Mouse (Mus musculus) heart, embryonic 16.5 days (tissue): Measurements from ENCODE around the gene Cldn3. TPM values are rescaled to one million over a fixed set of nuclear protein-coding genes. Genes with fewer than 3 reads are reported as not detected.
A peak's percentile ranks its signal among the peaks of the same experiment; 100 is the strongest.
"Not testable (repeated sequence)": the region's sequence is repeated elsewhere in the genome, so short reads cannot be mapped to it uniquely, and the experiment has no call there.

Source experiments
- ATAC-seq: fragments of 200-750 bp; cut with Nextera tagmentation; replicated peaks from 2 replicates; pipeline ENCODE4 v1.8.0; 2017; ENCODE audit warnings: moderate number of reproducible peaks; ENCODE audit not compliant: insufficient read depth, low FRiP score; ENCODE audit errors: extremely low read depth
- H3K27ac ChIP-seq: fragments of 300-500 bp; sonication (generic); 2 replicates; pipeline ENCODE4 v1.5.1; 2014; ENCODE audit warnings: mild to moderate bottlenecking, low read length, control low read depth, moderate library complexity
- H3K27me3 ChIP-seq: fragments of 300-500 bp; sonication (generic); 2 replicates; pipeline ENCODE4 v1.6.1; 2014; ENCODE audit warnings: low read length, mixed read lengths; ENCODE audit not compliant: control insufficient read depth, insufficient read depth
- H3K36me3 ChIP-seq: fragments of 300-500 bp; sonication (generic); 2 replicates; pipeline ENCODE4 v1.6.1; 2014; ENCODE audit not compliant: control insufficient read depth, insufficient read depth
- H3K4me1 ChIP-seq: fragments of 300-500 bp; sonication (generic); 2 replicates; pipeline ENCODE4 v1.6.1; 2014; ENCODE audit warnings: low read length, mixed read lengths; ENCODE audit not compliant: control insufficient read depth, insufficient read depth
- H3K4me2 ChIP-seq: fragments of 300-500 bp; sonication (generic); 2 replicates; pipeline ENCODE4 v1.6.1; 2014; ENCODE audit warnings: low read depth, mild to moderate bottlenecking, control low read depth, low read length
- H3K4me3 ChIP-seq: fragments of 300-500 bp; sonication (generic); 2 replicates; pipeline ENCODE4 v1.5.1; 2014; ENCODE audit warnings: mild to moderate bottlenecking, control low read depth, low read length
- H3K9ac ChIP-seq: fragments of 300-500 bp; sonication (generic); 2 replicates; pipeline ENCODE4 v1.6.1; 2014; ENCODE audit warnings: low read length, control low read depth
- H3K9me3 ChIP-seq: fragments of 300-500 bp; sonication (generic); replicated peaks from 2 replicates; pipeline ENCODE4 v1.6.1; 2016; ENCODE audit warnings: low read length; ENCODE audit not compliant: control insufficient read depth
- WGBS: fragments of 180-500 bp; shearing (Covaris S2); extraction: QIAGEN DNeasy Blood & Tissue Kit; methylation state at CpG from one replicate; pipeline ENCODE4 v1.1.7; 2014; 5-methylcytosine and 5-hydroxymethylcytosine counted together
- polyA plus RNA-seq: library from polyadenylated mRNA; unstranded; fragments of >200 nt; fragmentation: Nextera tagmentation; extraction: Ambion mirVana; gene quantifications from 2 replicates; pipeline ENCODE4 v1.2.1, GENCODE M21; 2015

The Cldn3 gene
- polyA plus RNA-seq, 1 experiment from 2014 or later = 8.0 TPM

DNA sequence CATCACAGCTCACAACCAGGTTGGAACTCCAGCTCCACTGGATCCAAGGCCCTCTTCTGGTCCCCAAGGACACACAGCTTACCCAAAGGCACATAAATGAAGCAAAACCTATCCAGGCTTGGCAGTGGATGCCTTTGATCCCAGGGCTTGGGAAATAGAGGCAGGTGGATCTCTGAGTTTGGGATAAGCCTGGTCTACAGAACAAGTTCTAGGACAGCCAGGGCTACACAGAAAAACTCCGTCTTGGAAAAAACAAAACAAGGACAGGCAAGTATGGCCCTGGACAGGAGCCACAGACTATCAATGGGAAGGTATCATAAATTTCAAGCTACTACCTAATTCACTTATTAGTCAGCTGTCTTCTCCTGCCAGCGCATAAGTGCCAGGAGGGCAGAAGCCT is 24.5 kb upstream of the Cldn3 start:
- WGBS = 93% methylated on average over 2 of the region's 2 CpGs
- H3K9ac ChIP-seq = no peak overlapping the region
- no peak overlapping the region for H3K4me2 ChIP-seq
- H3K27me3 ChIP-seq = no peaks in the 10 kb centered on the region; the same call in 1 of the 2 replicates
- no peaks in the 10 kb centered on the region for H3K9me3 ChIP-seq
- H3K27ac ChIP-seq = no peak overlapping the region
- no peaks in the 10 kb centered on the region for H3K36me3 ChIP-seq
- H3K4me3 ChIP-seq = no peak overlapping the region
- H3K4me1 ChIP-seq = 0 out of 2 replicates have a peak, but pooled peaks cover 3% of the 10 kb centered on the region
- ATAC-seq = no peak

DNA sequence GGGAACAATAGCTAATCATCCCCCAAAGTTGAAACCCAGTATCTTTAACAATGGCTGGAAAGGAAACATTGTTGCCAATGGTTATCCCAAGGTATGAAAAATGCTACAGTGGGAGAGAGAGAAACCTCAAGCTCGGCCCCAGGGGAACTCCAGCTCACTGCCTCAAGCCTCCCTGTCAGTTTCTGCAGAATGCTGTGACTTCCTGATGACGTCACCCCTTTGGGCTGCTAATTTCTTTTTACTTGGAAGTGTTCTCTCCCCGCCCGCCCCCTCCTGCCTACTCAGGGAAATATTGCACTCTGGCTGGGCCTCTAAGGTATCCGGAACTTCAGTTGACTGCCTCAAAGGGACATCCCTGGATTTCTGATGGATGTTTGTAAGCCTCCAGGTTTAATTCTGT is 22.5 kb upstream of the Cldn3 start:
- ATAC-seq = no peak

DNA sequence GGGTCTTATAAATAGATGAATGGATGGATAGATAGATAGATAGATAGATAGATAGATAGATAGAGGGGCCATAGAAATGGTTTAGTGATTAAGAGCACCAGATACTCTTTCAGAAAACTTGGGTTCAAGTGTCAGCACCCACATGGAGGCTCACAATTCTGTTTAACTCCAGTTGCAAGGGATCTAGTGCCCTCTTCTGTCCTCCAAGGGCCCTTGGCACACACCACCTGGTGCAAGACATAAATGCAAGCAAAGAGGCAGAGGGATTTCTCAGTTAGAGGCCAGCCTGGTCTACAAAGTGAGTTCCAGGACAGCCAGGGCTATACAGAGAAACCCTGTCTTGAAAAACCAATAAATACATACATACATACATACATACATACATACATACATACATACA is 21.4 kb upstream of the Cldn3 start:
- H3K36me3 ChIP-seq, H3K4me1 ChIP-seq, H3K4me3 ChIP-seq, H3K9ac ChIP-seq, H3K9me3 ChIP-seq, H3K4me2 ChIP-seq, H3K27ac ChIP-seq, H3K27me3 ChIP-seq, ATAC-seq: not testable (repeated sequence)

More for the DNA sequence above, 22.5 kb upstream of the Cldn3 start:
- Histone ChIP-seq H3K4me1 (0 out of 2 replicates have a peak, but pooled peaks cover 3% of the 10 kb centered on the region), H3K9ac (no peak overlapping the region), H3K4me3 (no peak overlapping the region), H3K4me2 (no peak overlapping the region), H3K27me3 (peaks cover 2% of the 10 kb centered on the region; the same call in 1 of the 2 replicates), H3K27ac (no peak overlapping the region), H3K9me3 (no peaks in the 10 kb centered on the region), H3K36me3 (no peaks in the 10 kb centered on the region)
- 31% methylated on average over 5 of the region's 5 CpGs for WGBS

DNA sequence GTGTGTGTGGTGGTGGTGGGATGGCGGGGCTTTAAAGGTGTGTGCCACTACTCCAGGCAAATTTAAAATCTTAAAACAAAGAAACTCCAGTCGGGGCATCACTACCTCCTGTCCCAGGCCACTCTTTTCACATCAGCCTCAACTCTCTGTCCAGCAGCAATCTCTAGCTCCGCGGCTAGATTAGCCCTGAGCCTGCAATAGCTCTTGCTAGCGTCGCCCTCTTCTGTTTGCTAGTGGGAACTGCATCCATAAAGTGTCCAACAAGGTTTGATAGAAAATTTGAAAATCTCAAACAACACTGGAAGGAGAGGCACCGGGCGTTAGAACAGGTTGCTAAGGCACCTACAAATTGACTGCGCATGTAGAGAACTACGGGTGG is 20.6 kb upstream of the Cldn3 start:
- H3K27ac ChIP-seq = no peak overlapping the region
- H3K4me1 ChIP-seq = 0 out of 2 replicates have a peak, but pooled peaks cover 3% of the 10 kb centered on the region
- 8% methylated on average over 10 of the region's 10 CpGs for WGBS
- ATAC-seq = no peak; the same call in 1 of the 2 replicates
- H3K36me3 ChIP-seq = no peaks in the 10 kb centered on the region
- peak overlapping the region; percentile 27 for H3K4me3 ChIP-seq
- peaks cover 2% of the 10 kb centered on the region; the same call in 1 of the 2 replicates for H3K27me3 ChIP-seq
- H3K9ac ChIP-seq = no peak overlapping the region; the same call in 1 of the 2 replicates
- no peaks in the 10 kb centered on the region for H3K9me3 ChIP-seq
- H3K4me2 ChIP-seq = peak overlapping the region; percentile 61

DNA sequence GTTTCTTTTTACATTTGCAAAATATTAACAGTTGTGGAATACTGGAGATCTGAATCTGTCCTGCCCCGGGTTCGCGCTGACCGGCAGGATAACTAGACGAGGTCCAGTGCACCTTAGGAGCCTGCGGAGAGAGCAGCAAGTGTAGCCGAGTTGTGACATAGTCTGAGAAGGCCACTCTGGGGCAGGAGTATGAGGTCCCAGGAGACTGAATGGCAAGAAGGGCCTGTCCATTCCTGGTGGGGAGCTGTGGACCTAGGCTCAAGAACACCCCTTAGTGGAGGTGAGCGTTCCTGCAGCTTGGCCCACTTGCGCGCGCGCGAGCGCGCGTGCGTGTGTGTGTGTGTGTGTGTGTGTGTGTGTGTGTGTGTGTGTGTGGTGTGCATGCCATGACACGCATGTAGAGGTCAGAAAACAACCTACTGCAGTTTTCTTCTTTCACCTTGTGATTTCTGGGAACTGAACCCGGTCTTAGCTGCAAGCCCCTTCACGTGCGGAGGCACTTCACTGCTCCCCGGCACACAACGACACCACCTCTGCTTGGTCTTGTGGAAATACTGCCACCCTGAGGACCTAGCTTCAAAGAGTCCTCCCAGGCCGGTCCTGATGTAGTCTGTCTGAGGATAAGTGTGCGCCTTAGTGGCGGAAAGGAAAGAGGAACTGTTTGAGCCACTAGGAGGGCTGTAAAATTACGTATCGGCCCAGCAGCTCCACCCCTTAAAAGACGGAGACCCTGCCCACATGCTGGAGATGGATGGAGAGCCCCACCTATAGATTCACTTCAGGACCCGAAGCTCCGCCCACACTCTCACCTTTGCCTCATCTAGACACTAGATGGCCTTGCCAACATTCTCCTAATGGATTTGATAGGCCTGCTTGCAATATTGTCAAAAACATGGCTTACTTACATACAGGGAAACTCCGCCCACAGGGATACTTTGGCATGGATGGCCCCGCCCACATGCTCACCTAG is 19.9 kb upstream of the Cldn3 start:
- peak; percentile 64 for ATAC-seq
- Histone ChIP-seq H3K4me3 (peak overlapping the region; percentile 27), H3K4me1 (0 out of 2 replicates have a peak, but pooled peaks cover 3% of the 10 kb centered on the region), H3K36me3 (no peaks in the 10 kb centered on the region), H3K4me2 (peak overlapping the region; percentile 61), H3K9ac (peak overlapping the region; percentile 24), H3K27ac (no peak overlapping the region), H3K9me3 (no peaks in the 10 kb centered on the region), H3K27me3 (peaks cover 2% of the 10 kb centered on the region; the same call in 1 of the 2 replicates)
- 5% methylated on average over 33 of the region's 33 CpGs for WGBS

DNA sequence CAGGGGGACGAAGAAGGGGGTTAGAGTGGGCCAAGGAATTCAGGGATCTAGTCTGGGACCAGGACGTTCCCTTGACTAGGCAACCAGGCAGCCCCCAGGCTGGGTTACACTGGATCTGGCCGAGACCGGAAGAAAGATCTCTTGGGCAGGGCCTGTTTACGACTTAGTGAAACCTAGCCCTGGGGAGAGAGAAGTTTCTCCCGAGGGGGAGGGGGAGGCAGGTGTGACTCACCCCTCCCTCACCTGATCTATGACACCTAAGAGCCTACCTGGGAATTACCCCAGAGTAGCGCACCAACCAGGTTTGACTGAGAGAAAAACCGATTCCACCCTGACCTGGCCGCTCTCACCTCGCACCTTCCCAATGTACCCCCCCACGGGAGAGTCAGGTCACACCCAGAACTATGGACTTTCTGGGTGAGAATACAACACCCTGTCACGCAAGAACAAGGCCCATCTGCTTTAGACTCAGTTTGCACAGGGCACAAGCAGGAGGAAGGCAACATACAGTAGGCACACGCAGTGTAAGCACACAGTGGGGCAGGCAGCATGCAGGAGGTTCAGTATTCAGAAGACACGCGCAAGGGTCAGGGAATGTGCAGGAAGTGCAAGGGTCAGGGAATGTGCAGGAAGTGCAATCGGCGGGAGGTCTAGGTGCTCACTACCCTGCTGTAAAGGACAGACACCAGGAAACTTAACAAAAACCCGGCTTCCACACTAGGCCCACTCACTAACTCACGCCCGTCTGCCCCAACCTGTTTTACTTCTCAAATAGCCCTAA is 18.7 kb upstream of the Cldn3 start:
- no peak for ATAC-seq
- Histone ChIP-seq H3K4me3 (no peak overlapping the region), H3K9ac (no peak overlapping the region), H3K27ac (no peak overlapping the region), H3K9me3 (no peaks in the 10 kb centered on the region), H3K4me2 (no peak overlapping the region), H3K36me3 (no peaks in the 10 kb centered on the region), H3K27me3 (peaks cover 2% of the 10 kb centered on the region; the same call in 1 of the 2 replicates), H3K4me1 (0 out of 2 replicates have a peak, but pooled peaks cover 3% of the 10 kb centered on the region)
- 68% methylated on average over 20 of the region's 20 CpGs for WGBS

DNA sequence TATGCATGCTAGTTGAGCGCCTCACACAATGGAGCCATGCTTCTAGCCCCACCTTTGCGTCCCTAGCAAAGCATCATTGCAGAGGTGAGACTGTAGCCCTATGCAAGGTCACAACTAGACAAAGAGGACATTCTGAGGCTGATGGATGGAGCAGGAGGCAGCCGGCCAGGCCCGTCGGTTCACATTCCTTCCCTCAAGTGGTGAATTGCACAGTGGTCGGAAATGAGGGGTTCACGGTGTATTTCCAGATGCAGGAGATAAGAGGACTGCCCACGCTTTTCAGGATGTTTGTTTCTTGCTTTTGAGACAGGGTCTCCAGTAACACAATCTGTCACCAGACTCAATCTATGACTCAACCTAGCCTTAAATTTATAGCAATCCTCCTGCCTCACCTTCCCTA is 15.3 kb upstream of the Cldn3 start:
- H3K36me3 ChIP-seq = no peaks in the 10 kb centered on the region
- no peak overlapping the region for H3K4me2 ChIP-seq
- ATAC-seq = no peak
- no peaks in the 10 kb centered on the region for H3K9me3 ChIP-seq
- no peak overlapping the region for H3K4me3 ChIP-seq
- peaks cover 2% of the 10 kb centered on the region; the same call in 1 of the 2 replicates for H3K27me3 ChIP-seq
- WGBS = 39% methylated on average over 8 of the region's 8 CpGs
- no peak overlapping the region for H3K9ac ChIP-seq
- no peak overlapping the region for H3K27ac ChIP-seq
- H3K4me1 ChIP-seq = peaks cover 2% of the 10 kb centered on the region; the same call in 1 of the 2 replicates

DNA sequence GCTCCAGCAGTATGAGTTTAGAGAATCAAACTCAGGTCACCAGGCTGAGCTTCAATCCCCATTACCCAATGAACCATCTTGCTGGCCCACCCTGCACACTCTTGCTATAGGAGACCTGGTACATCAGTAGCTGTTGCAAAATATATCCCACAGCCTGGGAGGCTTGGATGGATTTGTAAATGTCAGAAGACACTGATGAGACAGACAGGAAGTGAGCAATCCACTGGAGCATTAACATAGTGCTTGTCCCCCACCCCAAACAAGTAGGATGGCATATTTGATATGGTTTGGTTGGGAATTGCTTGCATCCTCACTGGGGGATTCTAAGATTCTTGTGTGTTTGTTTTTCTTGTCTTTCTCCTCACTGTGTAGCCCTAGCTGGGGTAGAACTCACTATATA is 12.9 kb upstream of the Cldn3 start:
- Histone ChIP-seq H3K9me3 (no peaks in the 10 kb centered on the region), H3K9ac (no peak overlapping the region), H3K4me3 (no peak overlapping the region), H3K4me2 (no peak overlapping the region), H3K4me1 (no peaks in the 10 kb centered on the region; the same call in 1 of the 2 replicates), H3K27ac (no peak overlapping the region), H3K27me3 (no peaks in the 10 kb centered on the region; the same call in 1 of the 2 replicates), H3K36me3 (no peaks in the 10 kb centered on the region)
- ATAC-seq = no peak
